Mouse (Mus musculus) adrenal gland, postnatal 4 days (tissue): Measurements from ENCODE around the gene Prdm16. TPM values are rescaled to one million over a fixed set of nuclear protein-coding genes. Genes with fewer than 3 reads are reported as not detected.

ENCODE experiments used
- DNase-seq, 2 experiments: peaks; one replicate each; pipeline ENCODE4 v3.0.0; 2021 to 2022; ENCODE audit warnings: low spot score in 2 of 2, mixed read lengths in 2 of 2
- total RNA-seq, 2 experiments: library from RNA; stranded (reverse); gene quantifications; 2 replicates each; pipeline ENCODE4 v1.2.3; 2021

Gene Prdm16
- total RNA-seq, 2 experiments from 2014 or later = 10.3 to 17.3 TPM

GRCm38 (mm10) chr4:154429770-154430169 lies 206.9 kb downstream of the Prdm16 start:
- DNase-seq = no peak

GRCm38 (mm10) chr4:154426901-154427300 lies 209.8 kb downstream of the Prdm16 start:
- DNase-seq = no peak

GRCm38 (mm10) chr4:154425284-154425683 lies 211.4 kb downstream of the Prdm16 start:
- DNase-seq = no peak

- no peak for DNase-seq
These were observed 212.0 kb downstream of the Prdm16 start for GRCm38 (mm10) chr4:154424681-154425080.

GRCm38 (mm10) chr4:154422431-154422913 lies 214.2 kb downstream of the Prdm16 start:
- no peak for DNase-seq

- no peak for DNase-seq
These were observed 215.9 kb downstream of the Prdm16 start for GRCm38 (mm10) chr4:154420749-154421148.

- DNase-seq = no peak
These were observed 216.9 kb downstream of the Prdm16 start for GRCm38 (mm10) chr4:154419766-154420165.

GRCm38 (mm10) chr4:154418993-154419392 lies 217.7 kb downstream of the Prdm16 start:
- DNase-seq = no peak

- DNase-seq = no peak
These were observed 218.3 kb downstream of the Prdm16 start for GRCm38 (mm10) chr4:154418327-154418744.

- no peak for DNase-seq
These were observed 219.9 kb downstream of the Prdm16 start for GRCm38 (mm10) chr4:154416728-154417127.

GRCm38 (mm10) chr4:154414885-154415284 lies 221.8 kb downstream of the Prdm16 start:
- DNase-seq = no peak

- no peak for DNase-seq
These were observed 226.1 kb downstream of the Prdm16 start for GRCm38 (mm10) chr4:154410559-154410958.

- no peak for DNase-seq
These were observed 226.8 kb downstream of the Prdm16 start for GRCm38 (mm10) chr4:154409841-154410240.

GRCm38 (mm10) chr4:154409237-154409721 lies 227.4 kb downstream of the Prdm16 start:
- no peak for DNase-seq

GRCm38 (mm10) chr4:154402948-154403347 lies 233.7 kb downstream of the Prdm16 start:
- no peak for DNase-seq

- no peak for DNase-seq
These were observed 234.4 kb downstream of the Prdm16 start for GRCm38 (mm10) chr4:154401982-154402932.

GRCm38 (mm10) chr4:154401379-154401778 lies 235.3 kb downstream of the Prdm16 start:
- DNase-seq = no peak

GRCm38 (mm10) chr4:154400256-154401171 lies 236.2 kb downstream of the Prdm16 start:
- no peak for DNase-seq

- DNase-seq = no peak
These were observed 237.0 kb downstream of the Prdm16 start for GRCm38 (mm10) chr4:154399634-154400033.

GRCm38 (mm10) chr4:154396652-154397301 lies 239.9 kb downstream of the Prdm16 start:
- no peak for DNase-seq
